Mouse (Mus musculus): ENCODE measurements at regions not wholly inside any gene's neighbourhood (a gene's known extent, or its start where the extent isn't known, plus 50 kb on each side); places are given as distances from the start of the nearest gene placed in this dataset.

- H3K4me1 ChIP-seq (ENCODE audit: control insufficient read depth in 1 of 2, insufficient read depth in 2 of 2) = no peaks in the 10 kb centered on the region
- dilution Hi-C loops (cut with MboI; ENCODE audit: extremely low pct_ligation_motif_present, extremely low pct_unique_long_range_greater_than_20kb, low sequenced_read_pairs) = no loop called here
- no peak overlapping the region for H3K27ac ChIP-seq (ENCODE audit: insufficient read depth, low read depth)
- TF ChIP-seq ELF1 (IDR thresholded peaks at IDR 0.05; ENCODE audit: low read depth, low read length) = no peak
- no peak for TF ChIP-seq CHD2 (IDR thresholded peaks at IDR 0.05; ENCODE audit: low read length)
- TF ChIP-seq RAD21 (IDR thresholded peaks at IDR 0.05; ENCODE audit: low read depth, low read length) = peak; percentile 11
- no peak overlapping the region for H3K4me2 ChIP-seq (ENCODE audit: insufficient read depth, low read depth, poor library complexity, severe bottlenecking)
- H3K4me3 ChIP-seq (replicated peaks in 1 of 3; ENCODE audit: low read depth in 2 of 3, low read length in 2 of 3, poor library complexity in 1 of 3) = no peak overlapping the region
- H3K79me2 ChIP-seq (replicated peaks; ENCODE audit: control insufficient read depth, extremely low read depth, insufficient read depth, poor library complexity, severe bottlenecking) = no peaks in the 10 kb centered on the region
- no peak overlapping the region for H3K9ac ChIP-seq (ENCODE audit: insufficient read depth, low read depth)
- in situ Hi-C loops (cut with MboI; ENCODE audit: low pct_ligation_motif_present, low pct_unique_long_range_greater_than_20kb, low sequenced_read_pairs) = no loop called here
- peaks cover 13% of the 10 kb centered on the region for H3K27me3 ChIP-seq (replicated peaks)
- DNase-seq (ENCODE audit: extremely low read depth) = no peak
- H3K36me3 ChIP-seq (replicated peaks in 1 of 2; ENCODE audit: control insufficient read depth in 1 of 2, insufficient read depth in 1 of 2, low read length in 1 of 2) = no peaks in the 10 kb centered on the region
- no peaks in the 10 kb centered on the region for H3K9me3 ChIP-seq (replicated peaks; ENCODE audit: low read length)
Measured at GRCm38 (mm10) chr14:72027362-72028020, 464.1 kb downstream of the Gm9195 start.

- H3K27me3 ChIP-seq (replicated peaks) = peaks cover 66% of the 10 kb centered on the region
- H3K36me3 ChIP-seq (replicated peaks in 1 of 2; ENCODE audit: control insufficient read depth in 1 of 2, insufficient read depth in 1 of 2, low read length in 1 of 2) = no peaks in the 10 kb centered on the region
- H3K79me2 ChIP-seq (replicated peaks; ENCODE audit: control insufficient read depth, extremely low read depth, insufficient read depth, poor library complexity, severe bottlenecking) = no peaks in the 10 kb centered on the region
- H3K9me3 ChIP-seq (replicated peaks; ENCODE audit: low read length) = no peaks in the 10 kb centered on the region
- no peaks in the 10 kb centered on the region for H3K4me1 ChIP-seq (ENCODE audit: control insufficient read depth in 1 of 2, insufficient read depth in 2 of 2)
- H3K4me2 ChIP-seq (ENCODE audit: insufficient read depth, low read depth, poor library complexity, severe bottlenecking) = no peak overlapping the region
- TF ChIP-seq HCFC1 (IDR thresholded peaks at IDR 0.05; ENCODE audit: low read depth, low read length) = no peak
- no peak for TF ChIP-seq SMC3 (IDR thresholded peaks at IDR 0.05; ENCODE audit: low read depth, low read length)
- TF ChIP-seq ELF1 (IDR thresholded peaks at IDR 0.05; ENCODE audit: low read depth, low read length) = no peak
- no peak for TF ChIP-seq ZKSCAN1 (IDR thresholded peaks at IDR 0.05; ENCODE audit: borderline replicate concordance, low read depth, low read length)
- TF ChIP-seq POLR2AphosphoS2 (IDR thresholded peaks at IDR 0.05; ENCODE audit: low read depth, low read length) = no peak
- no peak for TF ChIP-seq EP300 (IDR thresholded peaks at IDR 0.05; ENCODE audit: low read length)
- TF ChIP-seq USF1 (IDR thresholded peaks at IDR 0.05; ENCODE audit: low read depth, low read length) = no peak
- TF ChIP-seq NRF1 (IDR thresholded peaks at IDR 0.05; ENCODE audit: low read depth, low read length) = no peak
- TF ChIP-seq MAFK (IDR thresholded peaks at IDR 0.05; ENCODE audit: insufficient replicate concordance, low read length) = no peak
- TF ChIP-seq MAZ (IDR thresholded peaks at IDR 0.05; ENCODE audit: low read depth, low read length) = no peak
- no peak for TF ChIP-seq JUND (conservative IDR thresholded peaks at IDR 0.05; ENCODE audit: low read depth, low read length)
- no peak for TF ChIP-seq CTCF (conservative IDR thresholded peaks at IDR 0.05 in 1 of 2, IDR thresholded peaks at IDR 0.05 in 1 of 2; ENCODE audit: low read depth in 2 of 2, low read length in 2 of 2)
- TF ChIP-seq RCOR1 (conservative IDR thresholded peaks at IDR 0.05; ENCODE audit: low read depth, low read length) = no peak
- no peak for TF ChIP-seq MXI1 (IDR thresholded peaks at IDR 0.05; ENCODE audit: low read depth, low read length)
- no peak for TF ChIP-seq NELFE (IDR thresholded peaks at IDR 0.05; ENCODE audit: low read depth, low read length)
- TF ChIP-seq BHLHE40 (IDR thresholded peaks at IDR 0.05; ENCODE audit: low read depth, low read length) = no peak
- no peak for TF ChIP-seq RAD21 (IDR thresholded peaks at IDR 0.05; ENCODE audit: low read depth, low read length)
- TF ChIP-seq MEF2A (IDR thresholded peaks at IDR 0.05; ENCODE audit: borderline replicate concordance, low read depth, low read length) = no peak
- H3K4me3 ChIP-seq (replicated peaks in 1 of 3; ENCODE audit: low read depth in 2 of 3, low read length in 2 of 3, poor library complexity in 1 of 3) = no peak overlapping the region
- DNase-seq (ENCODE audit: extremely low read depth) = no peak
- H3K9ac ChIP-seq (ENCODE audit: insufficient read depth, low read depth) = no peak overlapping the region
- dilution Hi-C loops (cut with MboI; ENCODE audit: extremely low pct_ligation_motif_present, extremely low pct_unique_long_range_greater_than_20kb, low sequenced_read_pairs) = no loop called here
- in situ Hi-C loops (cut with MboI; ENCODE audit: low pct_ligation_motif_present, low pct_unique_long_range_greater_than_20kb, low sequenced_read_pairs) = no loop called here
- no peak overlapping the region for H3K27ac ChIP-seq (ENCODE audit: insufficient read depth, low read depth)
Measured at GRCm38 (mm10) chr14:72004371-72004770, 487.3 kb downstream of the Gm9195 start.
